Mouse (Mus musculus) midbrain, postnatal 0 days (tissue): ENCODE measurements around the gene Krtap7-1. TPM values are rescaled to one million over a fixed set of nuclear protein-coding genes. Genes with fewer than 3 reads are reported as not detected.

Experiments
- ATAC-seq: fragments of 200-750 bp; cut with Nextera tagmentation; 2 replicates; pipeline ENCODE4 v1.8.0; 2017; ENCODE audit warnings: moderate number of reproducible peaks, mild to moderate bottlenecking, moderate TSS enrichment, moderate library complexity; ENCODE audit not compliant: low FRiP score
- DNase-seq: peaks from one replicate; pipeline ENCODE4 v3.0.0-alpha.2; 2015; ENCODE audit warnings: low spot score
- H3K27ac ChIP-seq: fragments of 300-500 bp; sonication (generic); 2 replicates; pipeline ENCODE4 v1.5.1; 2014; ENCODE audit warnings: low read depth, mild to moderate bottlenecking, low read length, mixed read lengths
- H3K27me3 ChIP-seq: fragments of 300-500 bp; sonication (generic); 2 replicates; pipeline ENCODE4 v1.6.1; 2014; ENCODE audit warnings: low read length, control low read depth, mixed read lengths; ENCODE audit not compliant: insufficient read depth
- H3K36me3 ChIP-seq: fragments of 300-500 bp; sonication (generic); 2 replicates; pipeline ENCODE4 v1.6.1; 2014; ENCODE audit warnings: low read length, control low read depth, mixed read lengths; ENCODE audit not compliant: insufficient read depth
- H3K4me1 ChIP-seq: fragments of 300-500 bp; sonication (generic); 2 replicates; pipeline ENCODE4 v1.6.1; 2014; ENCODE audit warnings: mild to moderate bottlenecking, control low read depth, antibody characterized with exemption, low read length, mixed read lengths; ENCODE audit not compliant: insufficient read depth
- H3K4me2 ChIP-seq: fragments of 300-500 bp; sonication (generic); 2 replicates; pipeline ENCODE4 v1.6.1; 2014; ENCODE audit warnings: low read depth, mild to moderate bottlenecking, low read length, mixed read lengths; ENCODE audit not compliant: poor library complexity, severe bottlenecking
- H3K4me3 ChIP-seq: fragments of 300-500 bp; sonication (generic); 2 replicates; pipeline ENCODE4 v1.5.1; 2014; ENCODE audit warnings: low read depth, mild to moderate bottlenecking, low read length, moderate library complexity
- H3K9ac ChIP-seq: fragments of 300-500 bp; sonication (generic); replicated peaks from 2 replicates; pipeline ENCODE4 v1.6.1; 2014; ENCODE audit warnings: mild to moderate bottlenecking, low read length, moderate library complexity, mixed read lengths; ENCODE audit not compliant: poor library complexity, severe bottlenecking
- H3K9me3 ChIP-seq: fragments of 300-500 bp; sonication (generic); 2 replicates; pipeline ENCODE4 v1.6.1; 2016; ENCODE audit warnings: low read length, control low read depth
- CTCF ChIP-seq: IDR thresholded peaks from 2 replicates; pipeline ENCODE4 v1.5.1; 2016; ENCODE audit warnings: antibody characterized with exemption, mild to moderate bottlenecking
- WGBS: fragments of 180-500 bp; shearing (Covaris S2); extraction: QIAGEN DNeasy Blood & Tissue Kit; methylation state at CpG from one replicate; pipeline ENCODE4 v1.1.7; 2014; 5-methylcytosine and 5-hydroxymethylcytosine counted together
- polyA plus RNA-seq: library from polyadenylated mRNA; unstranded; fragments of >200 nt; fragmentation: Nextera tagmentation; extraction: Ambion mirVana; gene quantifications from 2 replicates; pipeline ENCODE4 v1.2.1, GENCODE M21; 2015
- total RNA-seq: library from RNA; depleted of rRNA; stranded (reverse); fragments of >200 nt; gene quantifications from 2 replicates; pipeline ENCODE4 v1.2.3, GENCODE M21; 2014; rRNA removed

The Krtap7-1 gene
- total RNA-seq: 0.71 TPM in 1 of 2 replicates, not detected in the other
- 0.29 TPM in 1 of 2 replicates, not detected in the other for polyA plus RNA-seq

GRCm38 (mm10) chr16:89508223-89508622, at the start of gene Krtap7-1:
TSS of gene Krtap7-1 (minus strand) at chr16:89508323.
- DNase-seq: no peak
- ATAC-seq: no peak

DNA sequence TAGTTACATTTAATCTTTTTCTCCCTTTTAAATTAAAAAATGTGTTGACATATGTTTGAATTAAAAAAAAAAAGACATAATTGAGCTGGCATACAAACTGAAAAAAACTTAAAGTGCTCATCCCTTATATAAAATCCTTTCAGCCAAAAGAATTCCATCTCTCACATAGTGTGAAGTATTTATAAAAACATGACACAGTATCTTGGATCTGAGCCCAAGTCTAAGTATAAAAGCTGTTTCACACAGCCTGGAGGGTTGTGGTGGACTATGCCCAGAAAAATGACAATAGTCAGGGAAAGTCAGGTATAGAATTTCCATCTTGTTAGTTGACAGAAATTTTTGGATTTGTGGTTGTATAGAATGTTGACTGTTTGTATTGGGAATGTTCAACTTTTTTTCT, 42.2 kb upstream of the Krtap7-1 start:
- Histone ChIP-seq H3K9me3 (no peaks in the 10 kb centered on the region), H3K9ac (no peak overlapping the region), H3K36me3 (no peaks in the 10 kb centered on the region), H3K4me1 (no peaks in the 10 kb centered on the region), H3K27me3 (no peaks in the 10 kb centered on the region), H3K27ac (no peak overlapping the region), H3K4me3 (no peak overlapping the region), H3K4me2 (no peak overlapping the region)
- ATAC-seq (no peak), DNase-seq (no peak)
- TF ChIP-seq CTCF: no peak

More at GRCm38 (mm10) chr16:89508223-89508622, at the start of gene Krtap7-1:
- Histone ChIP-seq H3K9me3 (no peaks in the 10 kb centered on the region), H3K36me3 (no peaks in the 10 kb centered on the region), H3K27ac (no peak within 1 kb of the TSS), H3K4me3 (no peak within 1 kb of the TSS), H3K4me2 (no peak within 1 kb of the TSS), H3K9ac (no peak within 1 kb of the TSS), H3K4me1 (no peaks in the 10 kb centered on the region), H3K27me3 (no peaks in the 10 kb centered on the region)
- 93% methylated on average over 4 of the region's 4 CpGs for WGBS
- no peak for TF ChIP-seq CTCF

DNA sequence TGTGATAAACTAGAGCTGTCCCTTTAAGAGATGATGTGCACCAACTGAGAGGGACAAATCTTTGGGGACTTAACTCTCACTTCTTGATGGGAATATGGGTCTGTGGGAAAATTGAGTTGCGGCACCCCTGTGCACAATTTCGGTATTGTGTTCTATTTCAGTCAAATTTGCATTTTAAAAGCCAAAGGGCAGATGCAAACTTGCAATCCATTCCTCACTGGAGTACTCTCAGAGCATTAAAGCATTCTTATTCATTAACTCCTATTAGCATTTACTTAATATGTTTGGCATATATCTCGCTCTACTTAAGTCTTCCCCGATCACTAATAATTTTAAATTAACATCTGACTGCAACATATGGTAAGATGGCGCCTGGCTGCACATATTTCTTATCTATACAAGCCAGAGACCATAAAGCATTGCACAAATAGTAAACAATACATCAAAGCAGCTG, 29.9 kb upstream of the Krtap7-1 start:
- Histone ChIP-seq H3K4me3 (no peak overlapping the region), H3K9me3 (no peaks in the 10 kb centered on the region), H3K4me1 (no peaks in the 10 kb centered on the region), H3K4me2 (no peak overlapping the region), H3K27ac (no peak overlapping the region), H3K9ac (no peak overlapping the region), H3K36me3 (no peaks in the 10 kb centered on the region), H3K27me3 (no peaks in the 10 kb centered on the region)
- WGBS: 38% methylated on average over 5 of the region's 5 CpGs
- no peak for TF ChIP-seq CTCF
- ATAC-seq (no peak), DNase-seq (no peak)

DNA sequence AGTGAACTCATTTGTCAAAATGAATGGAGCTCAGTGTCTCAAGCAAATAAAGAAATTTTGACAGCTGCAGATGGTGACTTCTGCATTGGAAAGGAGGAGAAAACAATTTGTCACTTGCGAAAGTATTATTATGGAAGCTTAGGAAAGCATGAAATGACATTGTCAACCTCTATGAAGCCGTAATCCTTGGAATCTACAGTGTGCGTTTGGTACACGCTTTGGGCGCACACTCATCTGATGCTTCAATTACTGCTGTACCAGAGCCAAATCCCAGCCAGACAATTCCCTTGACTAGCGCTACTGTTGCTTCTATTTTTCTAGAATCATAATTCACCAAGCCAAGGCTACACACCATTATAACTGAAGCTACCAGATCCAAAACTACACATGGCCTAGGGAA, 29.2 kb upstream of the Krtap7-1 start:
- Histone ChIP-seq H3K9ac (no peak overlapping the region), H3K9me3 (no peaks in the 10 kb centered on the region), H3K36me3 (no peaks in the 10 kb centered on the region), H3K4me2 (no peak overlapping the region), H3K27ac (no peak overlapping the region), H3K4me1 (no peaks in the 10 kb centered on the region), H3K4me3 (no peak overlapping the region), H3K27me3 (no peaks in the 10 kb centered on the region)
- TF ChIP-seq CTCF: no peak
- no peak for ATAC-seq
- WGBS: 67% methylated on average over 6 of the region's 6 CpGs
- no peak for DNase-seq

- peak overlapping the region; percentile 52 for H3K27ac ChIP-seq
- no peak overlapping the region for H3K9ac ChIP-seq
- peak; percentile 73 for ATAC-seq
- DNase-seq: peak; percentile 71
- no peaks in the 10 kb centered on the region for H3K27me3 ChIP-seq
- H3K4me2 ChIP-seq: no peak overlapping the region
- no peaks in the 10 kb centered on the region for H3K9me3 ChIP-seq
- H3K4me1 ChIP-seq: peaks cover 9% of the 10 kb centered on the region
- no peaks in the 10 kb centered on the region for H3K36me3 ChIP-seq
- H3K4me3 ChIP-seq: no peak overlapping the region
- TF ChIP-seq CTCF: no peak
- WGBS: 9% methylated on average over 7 of the region's 7 CpGs
These were observed 22.4 kb upstream of the Krtap7-1 start for GRCm38 (mm10) chr16:89530547-89530946.

GRCm38 (mm10) chr16:89529846-89530245, 21.7 kb upstream of the Krtap7-1 start:
- H3K4me2 ChIP-seq: no peak overlapping the region
- WGBS: 37% methylated on average over 7 of the region's 7 CpGs
- no peaks in the 10 kb centered on the region for H3K36me3 ChIP-seq
- no peak overlapping the region for H3K4me3 ChIP-seq
- no peaks in the 10 kb centered on the region for H3K27me3 ChIP-seq
- H3K27ac ChIP-seq: peak overlapping the region; percentile 52
- no peak for TF ChIP-seq CTCF
- DNase-seq (peak; percentile 40), ATAC-seq (peak; percentile 48; the same call in 1 of the 2 replicates)
- no peaks in the 10 kb centered on the region for H3K9me3 ChIP-seq
- peaks cover 9% of the 10 kb centered on the region for H3K4me1 ChIP-seq
- H3K9ac ChIP-seq: no peak overlapping the region
